Mouse (Mus musculus) thymus, postnatal 25 days (tissue): ENCODE results near the gene Art5.
A peak's percentile ranks its signal among the peaks of the same experiment; 100 is the strongest.
"Not testable (repeated sequence)": the region's sequence is repeated elsewhere in the genome, so short reads cannot be mapped to it uniquely, and the experiment has no call there.

ENCODE experiments used
- DNase-seq: peaks from one replicate; pipeline ENCODE4 v3.0.0; 2022

The Art5 gene

DNA sequence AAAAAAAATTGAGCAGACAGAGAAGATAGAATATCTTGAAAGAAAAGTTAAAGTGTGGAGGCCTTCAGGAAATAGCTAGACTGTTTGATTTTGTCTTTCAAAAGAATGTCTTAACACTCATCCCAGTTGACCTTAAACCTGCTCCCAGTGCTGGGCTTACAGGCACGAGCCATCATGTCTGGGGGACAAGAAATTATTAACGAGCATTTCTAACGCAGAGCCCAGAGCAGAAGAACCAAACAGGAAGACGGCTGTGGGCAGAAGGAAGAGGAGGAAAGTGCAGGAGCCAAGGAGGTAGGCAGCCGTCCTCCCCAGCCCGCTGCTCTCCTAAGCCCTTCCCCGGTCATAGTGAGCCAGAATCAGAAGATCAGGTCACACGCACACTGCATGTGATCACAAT lies 29.0 kb downstream of the Art5 start:
- no peak for DNase-seq

DNA sequence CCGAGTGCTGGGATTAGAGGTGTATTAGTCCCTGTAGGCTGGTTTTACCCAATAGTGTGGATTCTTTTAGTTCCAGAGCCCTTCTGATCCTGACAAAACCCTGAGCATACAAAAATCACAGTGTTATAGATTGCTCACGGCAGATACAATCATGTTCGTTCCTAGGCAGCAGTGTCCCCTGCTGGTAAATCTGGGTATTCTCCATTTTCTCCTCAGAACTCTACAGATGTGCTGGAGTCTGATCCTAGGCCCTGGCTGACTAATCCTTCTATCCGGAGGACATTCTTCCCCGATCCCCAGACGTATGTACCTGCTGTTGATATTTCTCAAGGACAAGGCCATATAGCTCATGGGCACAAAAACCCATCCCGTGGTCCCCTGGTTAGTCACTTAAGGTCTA lies 30.8 kb downstream of the Art5 start:
- DNase-seq: peak; percentile 21

DNA sequence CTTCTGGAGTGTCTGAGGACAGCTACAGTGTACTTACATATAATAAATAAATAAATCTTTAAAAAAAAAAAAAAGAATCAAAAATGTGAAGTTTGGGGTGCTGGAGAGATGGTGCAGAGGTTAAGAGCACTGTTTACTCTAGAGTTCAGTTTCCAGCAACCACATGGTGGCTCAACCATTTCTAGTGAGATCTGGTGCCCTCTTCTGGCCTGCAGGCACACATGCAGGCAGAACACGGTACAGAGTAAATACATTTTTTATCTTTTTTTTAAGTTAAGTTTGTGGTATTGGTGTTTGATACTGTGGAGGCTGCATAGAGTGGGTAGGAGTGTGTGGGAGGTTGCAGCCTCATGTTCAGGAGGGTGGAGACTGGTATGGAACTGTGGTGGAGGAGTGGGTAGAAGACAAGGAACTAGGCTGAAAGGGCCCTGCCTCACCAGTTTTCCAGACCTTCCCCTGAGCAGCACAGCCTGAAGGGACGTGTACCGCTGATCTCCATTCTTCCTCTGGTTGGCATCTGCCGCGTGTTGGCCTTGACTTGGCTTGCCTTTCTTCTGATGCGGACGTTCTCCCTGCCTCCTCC lies 32.5 kb downstream of the Art5 start:
- DNase-seq: peak; percentile 42

DNA sequence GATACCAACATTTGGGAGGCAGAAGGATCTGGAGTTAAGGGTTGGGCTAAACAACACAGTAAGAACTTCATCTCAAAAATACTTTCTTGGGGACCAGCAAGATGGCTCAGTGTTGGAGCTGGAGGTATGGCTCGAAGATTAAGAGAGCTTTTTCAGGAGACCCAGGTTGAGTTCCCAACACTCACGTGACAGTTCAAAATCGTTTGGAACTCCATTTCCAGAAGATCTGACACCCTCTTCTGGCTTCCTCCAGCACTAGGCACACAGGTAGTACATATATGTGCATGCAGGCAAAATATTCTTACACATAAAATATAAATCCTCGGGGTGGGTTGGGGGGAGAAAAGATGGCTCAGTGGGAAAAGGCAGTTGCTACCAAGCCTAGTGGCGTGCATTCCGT lies 42.9 kb downstream of the Art5 start:
- no peak for DNase-seq

DNA sequence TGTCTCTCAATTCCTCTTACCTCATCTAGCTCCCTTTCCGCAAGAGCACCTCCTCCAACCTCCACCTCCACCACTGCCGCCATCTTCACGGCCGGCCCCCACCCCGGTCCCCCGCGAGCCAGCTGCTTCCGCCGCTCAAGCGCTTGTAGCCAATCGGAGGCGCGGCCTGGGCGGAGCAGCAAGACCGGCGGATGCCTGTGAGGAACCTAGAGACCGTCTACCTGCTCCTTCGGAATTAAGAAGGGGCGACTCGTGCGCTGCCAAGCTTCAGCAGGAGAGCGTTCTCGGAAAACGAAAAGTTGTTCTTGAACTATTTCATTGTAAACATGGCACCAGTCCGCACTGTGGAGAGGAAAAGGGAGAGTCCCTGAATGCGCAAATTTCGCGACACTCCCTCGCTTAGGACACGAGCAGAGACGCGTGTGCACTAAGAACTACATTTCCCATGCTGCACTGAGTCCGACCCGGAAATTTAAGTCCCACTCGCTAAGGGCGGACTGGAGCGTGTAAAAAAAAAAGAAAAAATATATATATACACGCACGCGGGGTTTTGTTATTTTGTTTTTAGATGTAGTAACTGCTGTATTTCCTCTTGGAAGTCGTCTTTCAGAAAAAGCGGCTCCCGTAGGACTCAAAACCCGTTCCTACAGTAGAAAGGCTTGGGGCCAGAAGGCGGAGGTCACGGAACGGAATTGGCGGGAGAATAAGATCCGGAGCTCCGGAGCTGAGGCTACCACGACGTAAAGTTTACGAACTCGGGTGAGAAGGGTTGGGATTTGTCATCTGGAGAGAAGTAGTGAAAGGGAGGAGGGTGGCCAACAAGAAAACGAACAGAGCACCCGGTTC lies 44.0 kb downstream of the Art5 start, which contains the start of the genes Rnf121, Xndc1 and Xntrpc:
Gene Rnf121, minus strand, starts transcription at position 424 of the 846 bp plus-strand sequence.
Gene Xndc1, plus strand, starts transcription at position 466 of the 846 bp plus-strand sequence.
Gene Xntrpc, plus strand, starts transcription at position 668 of the 846 bp plus-strand sequence.
- peak; percentile 91 for DNase-seq

DNA sequence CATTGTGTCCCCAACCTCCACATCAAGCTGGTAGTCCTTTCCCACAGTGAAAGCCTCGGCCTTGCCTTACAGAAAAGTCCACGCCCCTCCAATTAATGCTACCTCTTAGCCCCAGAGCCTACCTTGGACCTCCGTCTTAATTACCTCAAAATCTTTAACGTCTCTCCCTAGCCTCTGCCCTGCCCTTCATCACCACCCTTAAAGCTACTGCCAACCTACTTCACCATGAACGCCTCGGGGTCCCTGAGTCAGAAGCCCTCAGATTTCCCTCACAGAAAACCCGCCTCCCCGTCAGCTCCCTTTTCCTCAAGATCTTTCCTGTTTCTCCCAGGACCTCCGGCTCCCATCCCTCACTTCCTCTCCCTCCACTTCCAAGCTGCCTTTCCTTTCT lies 44.6 kb downstream of the Art5 start:
- DNase-seq: no peak

DNA sequence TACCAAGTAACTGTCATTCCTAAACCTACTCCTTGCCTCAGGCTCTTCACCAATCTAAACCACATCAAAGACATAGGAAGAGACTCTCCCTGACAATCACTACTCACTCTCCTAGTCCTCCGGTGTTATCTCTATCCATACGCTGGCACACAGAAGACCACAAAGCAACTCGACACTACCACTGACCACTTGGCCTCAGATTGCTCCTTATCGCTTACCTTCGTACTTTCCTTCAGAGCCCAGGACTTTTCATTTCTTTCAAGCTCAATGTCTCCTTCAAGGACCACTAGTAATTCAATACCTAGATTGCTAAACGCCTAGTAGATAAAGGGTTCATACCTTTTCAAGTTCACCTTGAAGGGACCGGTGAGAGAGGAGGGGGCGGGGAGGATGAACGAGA lies 45.4 kb downstream of the Art5 start:
- no peak for DNase-seq

DNA sequence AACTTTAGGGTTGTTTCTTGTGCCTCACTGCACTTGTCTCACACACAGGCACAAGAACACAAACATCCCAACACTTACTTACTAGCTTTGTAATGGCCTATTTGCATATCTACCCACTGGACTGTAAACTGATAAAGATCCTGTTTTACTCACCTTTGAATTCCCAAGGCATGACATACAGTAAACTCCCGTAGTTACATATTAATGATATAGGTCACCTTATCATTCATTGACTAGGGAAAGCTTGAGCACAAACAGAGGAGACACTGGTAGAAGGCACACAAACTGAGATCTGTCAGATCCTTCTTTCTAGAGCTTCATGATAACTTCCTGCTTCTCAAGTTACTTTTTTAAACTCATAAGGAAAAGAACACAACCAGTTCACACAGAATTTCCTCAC lies 47.1 kb downstream of the Art5 start:
- DNase-seq: no peak

DNA sequence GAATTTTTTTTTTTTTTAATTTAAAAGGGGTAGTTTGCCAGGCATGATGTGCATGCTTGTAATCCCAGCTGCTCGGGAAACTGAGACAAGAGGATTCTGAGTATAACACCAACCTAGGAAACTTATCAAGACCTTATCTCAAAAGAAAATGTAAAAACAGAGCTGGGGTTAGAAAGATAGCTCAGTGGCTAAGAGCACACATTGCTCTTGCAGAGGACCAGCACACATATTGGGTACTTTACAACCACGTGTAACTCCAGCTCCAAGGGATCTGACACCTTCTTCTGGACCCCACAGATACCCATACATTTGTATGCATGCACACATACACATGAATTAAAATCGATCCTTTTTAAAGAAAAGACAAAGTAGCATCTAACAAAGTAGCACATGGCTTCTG lies 47.9 kb downstream of the Art5 start:
- no peak for DNase-seq

DNA sequence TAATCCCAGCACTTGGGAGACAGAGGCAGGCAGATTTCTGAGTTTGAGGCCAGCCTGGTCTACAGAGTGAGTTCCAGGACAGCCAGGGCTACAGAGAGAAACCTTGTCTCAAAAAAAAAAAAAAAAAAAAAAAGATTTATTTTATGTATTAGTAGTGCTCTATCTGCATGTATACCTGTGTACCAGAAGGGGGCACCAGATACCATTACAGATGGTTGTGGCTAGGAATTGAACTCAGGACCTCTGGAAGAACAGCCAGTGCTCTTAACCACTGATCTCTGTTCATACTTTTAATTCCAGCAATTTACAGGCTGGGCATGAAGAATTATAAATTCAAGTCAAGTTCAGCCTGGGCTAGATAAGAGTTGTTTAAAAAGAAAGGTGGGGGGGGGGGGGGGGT lies 60.8 kb downstream of the Art5 start:
- DNase-seq: not testable (repeated sequence)
